Mouse (Mus musculus) CH12.LX (cell line): ENCODE results near the gene Safb.

Source experiments
- CHD1 ChIP-seq: IDR thresholded peaks from 2 replicates; pipeline ENCODE4 v1.6.1; 2012; ENCODE audit warnings: low read depth, low read length, improper control_type of control experiment, inconsistent platforms
- CTCF ChIP-seq, 2 experiments: IDR thresholded peaks in 1 of 2; conservative IDR thresholded peaks in 1 of 2; 2 replicates each; pipeline ENCODE4 v1.5.1; 2011 to 2012; ENCODE audit warnings: low read depth in 2 of 2, low read length in 2 of 2, improper control_type of control experiment in 1 of 2, inconsistent platforms in 1 of 2, mild to moderate bottlenecking in 1 of 2, moderate library complexity in 1 of 2
- ELF1 ChIP-seq: IDR thresholded peaks from 2 replicates; pipeline ENCODE4 v1.6.1; 2014; ENCODE audit warnings: low read depth, mild to moderate bottlenecking, inconsistent platforms, low read length, improper control_type of control experiment
- EP300 ChIP-seq: IDR thresholded peaks from 2 replicates; pipeline ENCODE4 v1.6.1; 2011; ENCODE audit warnings: low read length, improper control_type of control experiment
- JUND ChIP-seq: conservative IDR thresholded peaks from 2 replicates; pipeline ENCODE4 v1.6.1; 2011; ENCODE audit warnings: low read depth, low read length, improper control_type of control experiment
- SIN3A ChIP-seq: IDR thresholded peaks from 2 replicates; pipeline ENCODE4 v1.6.1; 2012; ENCODE audit warnings: low read length, improper control_type of control experiment, inconsistent platforms
- SMC3 ChIP-seq: IDR thresholded peaks from 2 replicates; pipeline ENCODE4 v1.6.1; 2011; ENCODE audit warnings: low read depth, low read length, improper control_type of control experiment
- ZMIZ1 ChIP-seq: IDR thresholded peaks from 2 replicates; pipeline ENCODE4 v1.6.1; 2012; ENCODE audit warnings: low read depth, mild to moderate bottlenecking, inconsistent platforms, low read length, improper control_type of control experiment

DNA sequence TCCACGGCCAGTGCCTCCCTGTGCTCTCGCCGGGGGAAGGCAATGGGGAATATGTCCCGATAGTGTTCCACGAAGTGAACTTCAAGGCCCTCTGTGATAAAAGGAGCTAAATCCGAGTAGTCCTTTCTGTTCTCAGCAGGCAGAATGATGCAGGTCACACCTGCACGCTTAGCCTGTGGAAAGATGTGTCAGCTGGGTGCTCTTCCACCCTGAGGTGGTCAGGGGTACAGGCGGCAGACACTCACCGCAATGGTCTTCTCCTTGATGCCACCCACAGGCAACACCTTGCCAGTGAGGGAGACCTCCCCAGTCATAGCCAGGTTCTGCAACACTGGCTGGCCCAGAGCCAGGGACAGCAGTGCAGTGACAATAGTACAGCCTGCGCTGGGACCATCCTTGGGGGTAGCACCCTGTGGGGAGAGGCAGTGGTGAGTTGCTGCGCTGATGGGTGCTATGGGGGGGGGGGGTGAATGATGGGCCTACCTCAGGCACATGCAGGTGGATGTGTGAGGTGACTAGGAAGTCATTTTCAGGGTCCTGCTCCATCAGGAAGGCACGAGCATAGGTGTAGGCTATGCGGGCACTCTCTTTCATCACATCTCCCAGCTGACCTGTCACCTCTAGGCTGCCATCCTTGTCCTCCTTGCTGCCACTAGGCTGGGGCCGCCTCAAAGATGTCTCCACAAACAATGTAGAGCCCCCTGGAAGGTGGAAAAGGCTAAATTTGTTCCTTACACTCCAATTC lies 29.9 kb downstream of the Safb start:
- peak in 1 of 2 experiments; percentile 5; a peak in 1 of 4 replicates for TF ChIP-seq CTCF (conservative IDR thresholded peaks at IDR 0.05 in 1 of 2, IDR thresholded peaks at IDR 0.05 in 1 of 2; ENCODE audit: low read depth in 2 of 2, low read length in 2 of 2)
- TF ChIP-seq EP300, result no peak
- TF ChIP-seq SMC3, result no peak
- no peak; the same call in 1 of the 2 replicates for TF ChIP-seq SIN3A
- no peak for TF ChIP-seq JUND
- TF ChIP-seq CHD1, result no peak
- TF ChIP-seq ELF1, result no peak
- peak; percentile 62; the same call in 1 of the 2 replicates for TF ChIP-seq ZMIZ1
